In genomic region chr11:117407196-117407595, GRCm38 (mm10) we compare ENCODE assay signal across 8 mouse cellular contexts.
DNase-seq lines count a peak whose midpoint lies in the region; ATAC-seq and TF ChIP-seq lines count a peak whose summit lies in the region.

No protein-coding gene starts in this region.

- peak overlapping the region; percentile 4 for H3K9ac ChIP-seq in ES-Bruce4 (ENCODE audit: low read depth, poor library complexity, severe bottlenecking)
- no peak overlapping the region for H3K9ac ChIP-seq in heart, postnatal 0 days (replicated peaks; ENCODE audit: low read depth, low read length)
- H3K9ac ChIP-seq in liver, embryonic 15.5 days, result no peak overlapping the region

- no peak for TF ChIP-seq POLR2A in ES-Bruce4 (IDR thresholded peaks at IDR 0.05; ENCODE audit: insufficient read depth, low read length)

- no peak for ATAC-seq in heart, postnatal 0 days (ENCODE audit: insufficient read depth, low read depth)
- no peak for ATAC-seq in liver, embryonic 15.5 days (ENCODE audit: insufficient read depth)
- no peak for ATAC-seq in cerebellum, adult (ENCODE audit: insufficient number of reproducible peaks, low FRiP score, low TSS enrichment)

- H3K9me3 ChIP-seq in heart, embryonic 10.5 days, result no peaks in the 10 kb centered on the region
- no peaks in the 10 kb centered on the region; the same call in 1 of the 2 replicates for H3K9me3 ChIP-seq in ES-Bruce4 (replicated peaks; ENCODE audit: control insufficient read depth, insufficient read depth, low read length, poor library complexity, severe bottlenecking)
- no peaks in the 10 kb centered on the region for H3K9me3 ChIP-seq in heart, postnatal 0 days (replicated peaks; ENCODE audit: control insufficient read depth, low read length)
- H3K9me3 ChIP-seq in liver, embryonic 15.5 days (replicated peaks), result no peaks in the 10 kb centered on the region

- TF ChIP-seq EP300 in ES-Bruce4 (IDR thresholded peaks at IDR 0.05; ENCODE audit: insufficient read depth, low read depth, low read length), result no peak
- no peak for TF ChIP-seq EP300 in heart, postnatal 0 days (IDR thresholded peaks at IDR 0.05; ENCODE audit: low read depth)

- TF ChIP-seq CTCF in ES-Bruce4 (IDR thresholded peaks at IDR 0.05; ENCODE audit: low read depth, low read length), result no peak
- no peak for TF ChIP-seq CTCF in heart, postnatal 0 days (IDR thresholded peaks at IDR 0.05; ENCODE audit: low read depth)

- peaks cover 28% of the 10 kb centered on the region for H3K4me1 ChIP-seq in heart, embryonic 10.5 days
- H3K4me1 ChIP-seq in ES-Bruce4 (ENCODE audit: control insufficient read depth, insufficient read depth, low read length), result peaks cover 16% of the 10 kb centered on the region
- H3K4me1 ChIP-seq in heart, postnatal 0 days (ENCODE audit: control insufficient read depth, insufficient read depth), result peaks cover 11% of the 10 kb centered on the region
- H3K4me1 ChIP-seq in liver, embryonic 15.5 days (replicated peaks), result peaks cover 17% of the 10 kb centered on the region

- 11% methylated on average over 4 of the region's 4 CpGs for WGBS in heart, embryonic 10.5 days
- 33% methylated on average over 4 of the region's 4 CpGs for WGBS in heart, postnatal 0 days
- WGBS in liver, embryonic 15.5 days (ENCODE audit: insufficient replicate concordance), result 14% methylated on average over 4 of the region's 4 CpGs

- H3K27ac ChIP-seq in heart, embryonic 10.5 days, result peak overlapping the region; percentile 43
- no peak overlapping the region for H3K27ac ChIP-seq in ES-Bruce4 (ENCODE audit: insufficient read depth, low read length)
- no peak overlapping the region for H3K27ac ChIP-seq in heart, postnatal 0 days (ENCODE audit: low read depth)
- H3K27ac ChIP-seq in liver, embryonic 15.5 days (replicated peaks), result no peak overlapping the region

- no peak for DNase-seq in heart, embryonic 10.5 days (ENCODE audit: low spot score)
- no peak for DNase-seq in heart, adult 9 months (ENCODE audit: low spot score in 2 of 2)
- no peak for DNase-seq in heart, postnatal 0 days (ENCODE audit: low spot score)
- DNase-seq in spleen, adult 12 weeks (ENCODE audit: low spot score), result no peak
- no peak for DNase-seq in adrenal gland, adult 8-10 months

- H3K4me2 ChIP-seq in heart, postnatal 0 days (ENCODE audit: low read depth, low read length), result peak overlapping the region; percentile 66
- peak overlapping the region; percentile 37 for H3K4me2 ChIP-seq in liver, embryonic 15.5 days

- peaks cover 87% of the 10 kb centered on the region for H3K27me3 ChIP-seq in heart, embryonic 10.5 days (ENCODE audit: insufficient read depth, poor library complexity, severe bottlenecking)
- H3K27me3 ChIP-seq in ES-Bruce4 (ENCODE audit: control insufficient read depth, insufficient read depth, low read length, poor library complexity, severe bottlenecking), result no peaks in the 10 kb centered on the region
- H3K27me3 ChIP-seq in heart, postnatal 0 days (ENCODE audit: control insufficient read depth, insufficient read depth, low read length), result peaks cover 23% of the 10 kb centered on the region
- peaks cover 92% of the 10 kb centered on the region for H3K27me3 ChIP-seq in liver, embryonic 15.5 days

- no peaks in the 10 kb centered on the region for H3K36me3 ChIP-seq in heart, embryonic 10.5 days
- no peaks in the 10 kb centered on the region for H3K36me3 ChIP-seq in ES-Bruce4 (ENCODE audit: control insufficient read depth, insufficient read depth, low read length, poor library complexity, severe bottlenecking)
- no peaks in the 10 kb centered on the region for H3K36me3 ChIP-seq in heart, postnatal 0 days (replicated peaks; ENCODE audit: control insufficient read depth, insufficient read depth, low read length)
- H3K36me3 ChIP-seq in liver, embryonic 15.5 days (replicated peaks), result no peaks in the 10 kb centered on the region

- H3K4me3 ChIP-seq in heart, embryonic 10.5 days, result peak overlapping the region; percentile 56
- no peak overlapping the region for H3K4me3 ChIP-seq in ES-Bruce4 (ENCODE audit: low read depth, low read length)
- H3K4me3 ChIP-seq in heart, postnatal 0 days (ENCODE audit: low read depth, low read length), result peak overlapping the region; percentile 36; the same call in 1 of the 2 replicates
- no peak overlapping the region for H3K4me3 ChIP-seq in liver, embryonic 15.5 days (replicated peaks)

Comparison
In these comparisons a context has a peak if more than half of its experiments do, and no peak if none do; other contexts are left out.
1. H3K4me3 ChIP-seq: peak in heart, embryonic 10.5 days (single experiment) and heart, postnatal 0 days (single experiment); none in ES-Bruce4 (single experiment) and liver, embryonic 15.5 days (single experiment).